Mouse (Mus musculus): ENCODE measurements at regions not wholly inside any gene's neighbourhood (a gene's known extent, or its start where the extent isn't known, plus 50 kb on each side); places are given as distances from the start of the nearest gene placed in this dataset.

DNA sequence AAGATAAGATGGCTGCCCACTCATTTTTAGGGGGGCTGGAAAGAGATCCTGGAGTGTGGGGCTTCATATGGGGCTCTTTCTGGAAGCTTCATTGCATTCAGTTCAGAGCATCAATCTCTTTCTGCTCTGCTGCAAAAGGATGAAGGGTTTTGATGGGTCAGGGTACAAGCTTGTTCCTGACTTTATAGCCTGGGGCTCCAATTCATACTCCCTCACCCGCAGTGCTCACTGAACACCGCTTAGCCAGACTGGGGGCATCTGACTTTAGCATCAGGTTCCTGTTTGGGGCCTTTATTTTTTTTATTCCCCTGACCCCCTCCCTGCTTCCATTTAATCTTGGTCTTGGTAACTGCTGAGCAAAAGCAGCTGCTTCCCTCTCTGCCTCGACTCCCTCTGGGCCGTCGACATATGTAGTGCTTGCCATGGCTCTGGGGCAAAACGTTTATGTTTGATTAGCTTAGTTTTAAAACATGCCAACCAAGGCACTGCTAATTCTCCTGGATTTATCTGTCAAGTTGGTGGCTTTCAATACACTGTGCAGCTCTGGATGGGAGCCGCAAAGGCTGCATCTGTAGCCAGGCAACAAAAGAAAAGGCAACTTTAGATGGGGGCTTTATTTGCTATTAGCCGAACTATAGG lies 387.0 kb downstream of the Sfmbt2 start:
- TF ChIP-seq CTCF (IDR thresholded peaks at IDR 0.05; ENCODE audit: extremely low read depth, insufficient read depth, low read length) (no peak), POLR2A (IDR thresholded peaks at IDR 0.05; ENCODE audit: extremely low read depth, insufficient read depth, low read length) (no peak)

All from cortical plate, adult 2 months (tissue).